Mouse (Mus musculus) forebrain, embryonic 15.5 days (tissue): ENCODE data around the gene Map7d1. TPM values are rescaled to one million over a fixed set of nuclear protein-coding genes. Genes with fewer than 3 reads are reported as not detected.

Experiments used
- ATAC-seq: fragments of 200-750 bp; cut with Nextera tagmentation; replicated peaks from 2 replicates; pipeline ENCODE4 v1.8.0; 2017; ENCODE audit warnings: mild to moderate bottlenecking, moderate TSS enrichment, moderate library complexity
- H3K27ac ChIP-seq: fragments of 300-500 bp; sonication (generic); replicated peaks from 2 replicates; pipeline ENCODE4 v1.5.1; 2015; ENCODE audit warnings: mild to moderate bottlenecking, inconsistent platforms
- H3K27me3 ChIP-seq: fragments of 300-500 bp; sonication (generic); 2 replicates; pipeline ENCODE4 v1.6.1; 2015; ENCODE audit warnings: inconsistent platforms
- H3K36me3 ChIP-seq: fragments of 300-500 bp; sonication (generic); 2 replicates; pipeline ENCODE4 v1.6.1; 2015; ENCODE audit warnings: mild to moderate bottlenecking, inconsistent platforms
- H3K4me1 ChIP-seq: fragments of 300-500 bp; sonication (generic); 2 replicates; pipeline ENCODE4 v1.6.1; 2015; ENCODE audit warnings: inconsistent platforms
- H3K4me2 ChIP-seq: fragments of 300-500 bp; sonication (generic); replicated peaks from 2 replicates; pipeline ENCODE4 v1.6.1; 2015; ENCODE audit warnings: mild to moderate bottlenecking, inconsistent platforms
- H3K4me3 ChIP-seq: fragments of 300-500 bp; sonication (generic); 2 replicates; pipeline ENCODE4 v1.5.1; 2015; ENCODE audit warnings: mild to moderate bottlenecking, inconsistent platforms
- H3K9ac ChIP-seq: fragments of 300-500 bp; sonication (generic); replicated peaks from 2 replicates; pipeline ENCODE4 v1.6.1; 2015; ENCODE audit warnings: mild to moderate bottlenecking, inconsistent platforms
- H3K9me3 ChIP-seq: fragments of 300-500 bp; sonication (generic); 2 replicates; pipeline ENCODE4 v1.6.1; 2016; ENCODE audit warnings: inconsistent platforms
- WGBS: fragments of 180-500 bp; shearing (Covaris S2); methylation state at CpG from one replicate; pipeline ENCODE4 v1.1.7; 2015; ENCODE audit warnings: mixed read lengths; 5-methylcytosine and 5-hydroxymethylcytosine counted together
- polyA plus RNA-seq: library from polyadenylated mRNA; unstranded; fragments of >200 nt; fragmentation: Nextera tagmentation; extraction: Ambion mirVana; gene quantifications from 2 replicates; pipeline ENCODE4 v1.2.1, GENCODE M21; 2015

The Map7d1 gene
- polyA plus RNA-seq, 1 experiment from 2014 or later, result 76.8 TPM

- H3K36me3 ChIP-seq, result no peaks in the 10 kb centered on the region
- H3K27me3 ChIP-seq, result no peaks in the 10 kb centered on the region
- no peak overlapping the region for H3K4me3 ChIP-seq
- H3K4me1 ChIP-seq, result peaks cover 24% of the 10 kb centered on the region
- WGBS, result 88% methylated on average over 12 of the region's 12 CpGs
- H3K4me2 ChIP-seq, result no peak overlapping the region
- no peak for ATAC-seq
- H3K9ac ChIP-seq, result no peak overlapping the region
- no peaks in the 10 kb centered on the region for H3K9me3 ChIP-seq
- H3K27ac ChIP-seq, result no peak overlapping the region
These were observed 51.4 kb downstream of the Map7d1 start for GRCm38 (mm10) chr4:126204661-126205230.

GRCm38 (mm10) chr4:126204016-126204415 is 52.1 kb downstream of the Map7d1 start:
- H3K9me3 ChIP-seq, result no peaks in the 10 kb centered on the region
- H3K36me3 ChIP-seq, result no peaks in the 10 kb centered on the region
- H3K4me3 ChIP-seq, result no peak overlapping the region
- H3K4me1 ChIP-seq, result peaks cover 32% of the 10 kb centered on the region
- WGBS, result 85% methylated on average over 8 of the region's 8 CpGs
- no peaks in the 10 kb centered on the region for H3K27me3 ChIP-seq
- no peak overlapping the region for H3K4me2 ChIP-seq
- no peak overlapping the region for H3K9ac ChIP-seq
- no peak overlapping the region for H3K27ac ChIP-seq
- ATAC-seq, result no peak

- no peaks in the 10 kb centered on the region for H3K36me3 ChIP-seq
- H3K4me3 ChIP-seq, result peak overlapping the region; percentile 94
- peaks cover 38% of the 10 kb centered on the region for H3K4me1 ChIP-seq
- H3K4me2 ChIP-seq, result peak overlapping the region; percentile 54
- H3K27ac ChIP-seq, result peak overlapping the region; percentile 95
- no peaks in the 10 kb centered on the region for H3K9me3 ChIP-seq
- peak overlapping the region; percentile 70 for H3K9ac ChIP-seq
- WGBS, result 74% methylated on average over 10 of the region's 10 CpGs
- no peaks in the 10 kb centered on the region for H3K27me3 ChIP-seq
- ATAC-seq, result no peak
These were observed 52.7 kb downstream of the Map7d1 start for GRCm38 (mm10) chr4:126203336-126203895.

- no peaks in the 10 kb centered on the region for H3K36me3 ChIP-seq
- no peaks in the 10 kb centered on the region for H3K27me3 ChIP-seq
- peak; percentile 99 for ATAC-seq
- no peaks in the 10 kb centered on the region for H3K9me3 ChIP-seq
- H3K27ac ChIP-seq, result peak within 1 kb of the TSS; percentile 95
- peak within 1 kb of the TSS; percentile 86 for H3K9ac ChIP-seq
- H3K4me3 ChIP-seq, result peak within 1 kb of the TSS; percentile 94
- H3K4me1 ChIP-seq, result peaks cover 45% of the 10 kb centered on the region
- WGBS, result under 1% methylated on average over 68 of the region's 75 CpGs
- peak within 1 kb of the TSS; percentile 54 for H3K4me2 ChIP-seq
These were observed 53.6 kb downstream of the Map7d1 start, which contains the start of gene Thrap3 for GRCm38 (mm10) chr4:126202303-126203181. Gene Thrap3 (minus strand): TSS chr4:126202760.

GRCm38 (mm10) chr4:126201514-126202302 is 54.4 kb downstream of the Map7d1 start:
- H3K4me2 ChIP-seq, result peak overlapping the region; percentile 52
- ATAC-seq, result no peak
- H3K27ac ChIP-seq, result peak overlapping the region; percentile 95
- peaks cover 45% of the 10 kb centered on the region for H3K4me1 ChIP-seq
- H3K27me3 ChIP-seq, result no peaks in the 10 kb centered on the region
- H3K4me3 ChIP-seq, result peak overlapping the region; percentile 94
- no peaks in the 10 kb centered on the region for H3K36me3 ChIP-seq
- peak overlapping the region; percentile 86 for H3K9ac ChIP-seq
- under 1% methylated on average over 28 of the region's 28 CpGs for WGBS
- no peaks in the 10 kb centered on the region for H3K9me3 ChIP-seq

- H3K27me3 ChIP-seq, result no peaks in the 10 kb centered on the region
- no peaks in the 10 kb centered on the region for H3K36me3 ChIP-seq
- 77% methylated on average over 2 of the region's 2 CpGs for WGBS
- H3K27ac ChIP-seq, result no peak overlapping the region
- no peak for ATAC-seq
- H3K4me2 ChIP-seq, result peak overlapping the region; percentile 52
- H3K9ac ChIP-seq, result peak overlapping the region; percentile 86
- H3K9me3 ChIP-seq, result no peaks in the 10 kb centered on the region
- peaks cover 45% of the 10 kb centered on the region for H3K4me1 ChIP-seq
- peak overlapping the region; percentile 94 for H3K4me3 ChIP-seq
These were observed 55.5 kb downstream of the Map7d1 start for GRCm38 (mm10) chr4:126200656-126201055.

- no peak overlapping the region for H3K27ac ChIP-seq
- ATAC-seq, result no peak
- H3K9ac ChIP-seq, result peak overlapping the region; percentile 86
- no peaks in the 10 kb centered on the region for H3K9me3 ChIP-seq
- peak overlapping the region; percentile 94; the same call in 1 of the 2 replicates for H3K4me3 ChIP-seq
- no peaks in the 10 kb centered on the region for H3K36me3 ChIP-seq
- peak overlapping the region; percentile 52 for H3K4me2 ChIP-seq
- WGBS, result 43% methylated on average over 1 of the region's 1 CpGs
- peaks cover 45% of the 10 kb centered on the region for H3K4me1 ChIP-seq
- no peaks in the 10 kb centered on the region for H3K27me3 ChIP-seq
These were observed 56.1 kb downstream of the Map7d1 start for GRCm38 (mm10) chr4:126200036-126200435.

GRCm38 (mm10) chr4:126199556-126199955 is 56.6 kb downstream of the Map7d1 start:
- Histone ChIP-seq H3K27ac (no peak overlapping the region), H3K4me2 (peak overlapping the region; percentile 52; the same call in 1 of the 2 replicates), H3K9me3 (no peaks in the 10 kb centered on the region), H3K4me1 (peaks cover 45% of the 10 kb centered on the region), H3K9ac (no peak overlapping the region), H3K27me3 (no peaks in the 10 kb centered on the region), H3K4me3 (no peak overlapping the region), H3K36me3 (no peaks in the 10 kb centered on the region)
- 85% methylated on average over 6 of the region's 6 CpGs for WGBS
- ATAC-seq, result no peak

GRCm38 (mm10) chr4:126197485-126197884 is 58.7 kb downstream of the Map7d1 start:
- H3K4me1 ChIP-seq, result peaks cover 37% of the 10 kb centered on the region
- H3K27me3 ChIP-seq, result no peaks in the 10 kb centered on the region
- no peak overlapping the region for H3K4me3 ChIP-seq
- no peaks in the 10 kb centered on the region for H3K9me3 ChIP-seq
- no peak overlapping the region for H3K27ac ChIP-seq
- WGBS, result 70% methylated on average over 3 of the region's 3 CpGs
- no peak overlapping the region for H3K9ac ChIP-seq
- H3K36me3 ChIP-seq, result peaks cover 16% of the 10 kb centered on the region
- ATAC-seq, result no peak
- H3K4me2 ChIP-seq, result no peak overlapping the region

- H3K27ac ChIP-seq, result no peak overlapping the region
- peaks cover 25% of the 10 kb centered on the region for H3K36me3 ChIP-seq
- H3K27me3 ChIP-seq, result no peaks in the 10 kb centered on the region
- H3K9ac ChIP-seq, result no peak overlapping the region
- 98% methylated on average over 4 of the region's 4 CpGs for WGBS
- no peak overlapping the region for H3K4me2 ChIP-seq
- H3K9me3 ChIP-seq, result no peaks in the 10 kb centered on the region
- H3K4me3 ChIP-seq, result no peak overlapping the region
- ATAC-seq, result no peak
- H3K4me1 ChIP-seq, result peaks cover 22% of the 10 kb centered on the region
These were observed 61.2 kb downstream of the Map7d1 start for GRCm38 (mm10) chr4:126194916-126195315.

- no peak overlapping the region for H3K27ac ChIP-seq
- H3K9me3 ChIP-seq, result no peaks in the 10 kb centered on the region
- H3K4me3 ChIP-seq, result no peak overlapping the region
- no peak for ATAC-seq
- H3K27me3 ChIP-seq, result no peaks in the 10 kb centered on the region
- no peak overlapping the region for H3K4me2 ChIP-seq
- peaks cover 15% of the 10 kb centered on the region; the same call in 1 of the 2 replicates for H3K4me1 ChIP-seq
- peaks cover 30% of the 10 kb centered on the region for H3K36me3 ChIP-seq
- no peak overlapping the region for H3K9ac ChIP-seq
These were observed 61.9 kb downstream of the Map7d1 start for GRCm38 (mm10) chr4:126194216-126194615.
